Mouse (Mus musculus) macrophage (primary cell): Measurements from ENCODE around the gene Rhag. TPM values are rescaled to one million over a fixed set of nuclear protein-coding genes. Genes with fewer than 3 reads are reported as not detected.

Experiments
- H3K27ac ChIP-seq: fragments of 350-480 bp; formaldehyde crosslinking; 2 replicates; pipeline ENCODE4 v1.9.0; 2021
- H3K36me3 ChIP-seq: fragments of 350-480 bp; formaldehyde crosslinking; 2 replicates; pipeline ENCODE4 v1.9.0; 2021; ENCODE audit errors: inconsistent target
- H3K4me3 ChIP-seq: fragments of 350-480 bp; formaldehyde crosslinking; 2 replicates; pipeline ENCODE4 v1.9.0; 2021; ENCODE audit errors: inconsistent target
- H3K79me2 ChIP-seq: fragments of 350-480 bp; formaldehyde crosslinking; 2 replicates; pipeline ENCODE4 v1.9.0; 2021; ENCODE audit errors: inconsistent target
- WGBS: methylation state at CpG from one replicate; pipeline ENCODE4 v1.1.7; 2026; ENCODE audit warnings: inconsistent platforms; ENCODE audit not compliant: missing documents; 5-methylcytosine and 5-hydroxymethylcytosine counted together
- polyA plus RNA-seq: library from polyadenylated mRNA; stranded (reverse); fragments of 250-400 nt; gene quantifications from 3 replicates; pipeline ENCODE4 v1.2.4, GENCODE M21; 2018; ENCODE audit warnings: inconsistent platforms
- total RNA-seq, 78 experiments: library from RNA; depleted of rRNA; stranded (reverse); fragments of 250-400 nt; gene quantifications; 1 replicate in 9 of 78; 2 replicates in 24 of 78; 3 replicates in 43 of 78; 4 replicates in 2 of 78; pipeline ENCODE4 v1.2.4; 2018; ENCODE audit warnings: inconsistent platforms in 56 of 78

Rhag gene
- not detected for total RNA-seq (2018; cell fraction: chromatin; rRNA removed)
- not detected for total RNA-seq (2018; cell fraction: cytosol; rRNA removed)
- total RNA-seq (2018; cell fraction: nucleus; rRNA removed): not detected
- not detected in 3 replicates for polyA plus RNA-seq

DNA sequence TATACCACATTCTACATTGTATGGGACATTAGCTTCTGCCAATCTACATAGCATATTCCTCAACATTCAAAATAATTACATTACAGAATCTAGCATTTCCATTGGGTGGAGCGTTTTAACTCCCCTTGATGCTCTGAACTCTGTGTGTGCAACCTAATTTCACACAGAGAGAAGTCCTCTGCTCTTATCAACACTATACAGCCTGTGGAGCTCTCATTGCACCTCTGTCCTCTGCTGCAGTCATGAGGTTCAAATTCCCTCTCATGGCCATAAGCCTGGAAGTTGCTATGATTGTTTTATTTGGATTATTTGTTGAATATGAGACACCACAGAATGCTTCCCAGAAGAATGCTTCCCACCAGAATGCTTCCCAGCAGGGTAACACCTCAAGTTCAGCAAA is at the start of gene Rhag:
Gene Rhag (plus strand): TSS at position 193 of the 400 bp plus-strand sequence.
- Histone ChIP-seq H3K4me3 (no peak within 1 kb of the TSS), H3K36me3 (no peaks in the 10 kb centered on the region), H3K79me2 (no peaks in the 10 kb centered on the region), H3K27ac (no peak within 1 kb of the TSS)
- WGBS: 88% methylated on average over 1 of the region's 1 CpGs

- H3K79me2 ChIP-seq: no peaks in the 10 kb centered on the region
- H3K36me3 ChIP-seq: no peaks in the 10 kb centered on the region
- H3K4me3 ChIP-seq: no peak overlapping the region
- no peak overlapping the region for H3K27ac ChIP-seq
- WGBS: 51% methylated on average over 4 of the region's 4 CpGs
Observed at GRCm38 (mm10) chr17:40763662-40764061, 47.3 kb upstream of the Rhag start.

DNA sequence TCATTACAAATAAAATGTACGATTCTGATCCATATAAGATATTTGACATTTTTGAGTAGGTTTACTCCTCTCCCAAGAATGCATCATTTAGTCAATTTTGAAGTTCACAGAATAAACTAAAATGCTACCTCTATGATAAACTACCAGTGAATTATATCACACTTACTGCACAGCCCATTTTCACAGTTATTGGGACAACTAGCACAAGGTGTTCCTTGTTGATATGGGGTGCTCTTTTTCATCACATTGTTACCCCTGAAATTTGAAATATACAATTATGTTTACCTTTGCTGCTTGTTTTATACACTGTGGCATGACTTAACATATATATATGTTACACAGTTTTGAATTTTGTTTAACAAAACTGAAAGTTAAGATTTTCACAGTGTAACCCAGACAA is 43.8 kb upstream of the Rhag start:
- Histone ChIP-seq H3K4me3 (no peak overlapping the region), H3K27ac (no peak overlapping the region), H3K79me2 (no peaks in the 10 kb centered on the region), H3K36me3 (no peaks in the 10 kb centered on the region)
- 92% methylated on average over 1 of the region's 1 CpGs for WGBS

DNA sequence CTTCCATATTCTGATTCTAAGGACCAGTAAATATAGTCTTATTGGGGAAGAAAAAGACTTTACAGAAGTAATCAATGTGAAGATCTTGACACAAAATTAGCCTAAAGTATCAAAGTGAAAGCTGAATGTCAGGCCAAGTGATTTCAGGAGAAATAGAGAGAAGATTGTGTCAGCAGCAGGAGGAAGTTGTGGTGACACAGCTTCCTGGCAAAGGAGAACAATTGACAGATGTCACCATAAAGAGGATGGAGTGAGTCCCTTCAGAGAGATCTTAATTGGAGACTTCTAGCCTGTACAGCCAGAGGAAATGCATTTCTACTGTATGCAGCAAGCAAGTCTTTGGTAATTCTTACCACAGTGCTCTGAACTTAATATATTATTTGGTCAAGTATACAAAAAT is 21.0 kb upstream of the Rhag start:
- H3K79me2 ChIP-seq: no peaks in the 10 kb centered on the region
- no peak overlapping the region for H3K4me3 ChIP-seq
- no peak overlapping the region for H3K27ac ChIP-seq
- H3K36me3 ChIP-seq: no peaks in the 10 kb centered on the region

- Histone ChIP-seq H3K36me3 (no peaks in the 10 kb centered on the region), H3K4me3 (no peak overlapping the region), H3K79me2 (no peaks in the 10 kb centered on the region), H3K27ac (no peak overlapping the region)
- 46% methylated on average over 19 of the region's 20 CpGs for WGBS
Observed at GRCm38 (mm10) chr17:40793921-40794854, 16.7 kb upstream of the Rhag start.

- 93% methylated on average over 3 of the region's 3 CpGs for WGBS
- no peaks in the 10 kb centered on the region for H3K79me2 ChIP-seq
- H3K4me3 ChIP-seq: no peak overlapping the region
Observed at GRCm38 (mm10) chr17:40802707-40803340, 8.1 kb upstream of the Rhag start.

GRCm38 (mm10) chr17:40806550-40806949 is 4.4 kb upstream of the Rhag start:
- WGBS: 4% methylated on average over 3 of the region's 3 CpGs
- Histone ChIP-seq H3K4me3 (no peak overlapping the region), H3K36me3 (no peaks in the 10 kb centered on the region), H3K27ac (no peak overlapping the region), H3K79me2 (no peaks in the 10 kb centered on the region)

More at GRCm38 (mm10) chr17:40802707-40803340, 8.1 kb upstream of the Rhag start:
- Histone ChIP-seq H3K36me3 (no peaks in the 10 kb centered on the region), H3K27ac (no peak overlapping the region)

DNA sequence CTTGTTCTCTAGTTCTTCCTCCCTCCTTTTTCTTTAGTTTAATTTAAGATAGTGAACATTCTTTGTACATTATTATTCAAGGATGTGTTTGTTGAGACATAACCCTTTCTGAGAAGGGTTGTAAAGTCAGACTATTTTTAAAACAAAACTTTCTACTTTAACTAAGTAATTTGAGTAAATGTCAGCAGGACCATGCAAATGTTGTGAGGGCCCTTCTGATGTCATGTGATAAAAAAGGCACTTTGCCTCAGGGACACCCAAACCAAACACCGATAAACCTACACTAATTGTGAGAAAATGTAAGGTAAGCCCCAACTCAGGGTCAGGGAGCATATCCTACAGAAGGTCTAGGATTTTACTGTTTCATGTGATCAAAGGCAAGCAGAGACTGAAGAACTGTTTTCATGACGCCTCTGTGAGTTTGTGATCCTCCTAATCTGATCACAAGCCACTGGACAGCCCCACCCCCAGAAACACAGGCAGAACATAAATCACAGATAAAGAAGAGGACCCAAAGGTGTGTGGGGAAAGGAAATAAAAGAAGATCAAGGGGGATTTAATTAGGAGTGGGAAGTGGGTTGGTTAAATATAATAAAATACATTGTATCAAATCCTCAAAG is 3.9 kb upstream of the Rhag start, which contains the start of gene Crisp2:
Gene Crisp2 (minus strand): TSS at position 51 of the 620 bp plus-strand sequence.
- Histone ChIP-seq H3K27ac (no peak within 1 kb of the TSS), H3K79me2 (no peaks in the 10 kb centered on the region)

DNA sequence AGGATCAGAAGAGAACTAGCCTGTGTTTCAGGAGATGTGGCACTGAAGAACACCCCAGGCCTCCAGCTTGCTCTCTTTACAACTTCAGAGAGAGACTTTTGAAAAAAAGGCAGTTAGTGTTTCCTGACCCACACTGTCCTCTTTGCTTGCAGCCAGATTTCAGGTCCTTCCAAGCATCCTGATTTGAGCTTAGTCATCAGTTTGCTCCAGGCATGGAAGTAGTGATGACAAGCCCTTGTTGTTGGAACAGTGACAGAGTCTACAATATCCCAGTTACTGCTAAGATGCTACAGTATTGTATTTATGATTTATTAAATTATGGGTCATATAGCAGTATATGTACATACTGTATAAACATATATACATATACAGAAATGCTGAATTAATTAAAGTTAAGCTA is 2.9 kb upstream of the Rhag start:
- Histone ChIP-seq H3K79me2 (no peaks in the 10 kb centered on the region), H3K36me3 (no peaks in the 10 kb centered on the region), H3K27ac (no peak overlapping the region), H3K4me3 (no peak overlapping the region)

More for the DNA sequence above, 3.9 kb upstream of the Rhag start, which contains the start of gene Crisp2:
- 51% methylated on average over 2 of the region's 2 CpGs for WGBS
- Histone ChIP-seq H3K36me3 (no peaks in the 10 kb centered on the region), H3K4me3 (no peak within 1 kb of the TSS)

DNA sequence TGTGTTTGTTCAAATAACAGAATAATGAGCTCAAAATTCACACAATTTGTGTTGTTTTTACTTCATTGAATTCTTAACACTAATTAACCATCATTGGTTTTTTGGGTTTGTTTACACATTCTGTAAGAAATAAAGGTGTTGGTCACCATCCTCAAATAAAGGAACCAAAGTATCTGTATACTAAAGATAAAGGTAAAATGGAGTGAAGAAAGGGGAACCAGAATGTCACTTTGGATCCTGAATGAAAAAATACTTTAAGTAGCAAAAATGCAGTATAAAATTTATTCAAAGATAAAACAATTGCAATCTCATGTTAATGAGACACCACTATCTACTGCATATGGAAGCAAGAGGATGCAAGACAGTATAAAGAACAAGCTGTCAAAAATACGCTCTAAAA is 634 bp downstream of the Rhag start:
- no peaks in the 10 kb centered on the region for H3K36me3 ChIP-seq
- no peak overlapping the region for H3K4me3 ChIP-seq
- WGBS: no CpG with 5 or more reads among the region's 1 CpGs
- H3K27ac ChIP-seq: no peak overlapping the region
- H3K79me2 ChIP-seq: no peaks in the 10 kb centered on the region

GRCm38 (mm10) chr17:40812259-40812658 is 1.3 kb downstream of the Rhag start:
- H3K4me3 ChIP-seq: no peak overlapping the region
- WGBS: 76% methylated on average over 2 of the region's 2 CpGs

DNA sequence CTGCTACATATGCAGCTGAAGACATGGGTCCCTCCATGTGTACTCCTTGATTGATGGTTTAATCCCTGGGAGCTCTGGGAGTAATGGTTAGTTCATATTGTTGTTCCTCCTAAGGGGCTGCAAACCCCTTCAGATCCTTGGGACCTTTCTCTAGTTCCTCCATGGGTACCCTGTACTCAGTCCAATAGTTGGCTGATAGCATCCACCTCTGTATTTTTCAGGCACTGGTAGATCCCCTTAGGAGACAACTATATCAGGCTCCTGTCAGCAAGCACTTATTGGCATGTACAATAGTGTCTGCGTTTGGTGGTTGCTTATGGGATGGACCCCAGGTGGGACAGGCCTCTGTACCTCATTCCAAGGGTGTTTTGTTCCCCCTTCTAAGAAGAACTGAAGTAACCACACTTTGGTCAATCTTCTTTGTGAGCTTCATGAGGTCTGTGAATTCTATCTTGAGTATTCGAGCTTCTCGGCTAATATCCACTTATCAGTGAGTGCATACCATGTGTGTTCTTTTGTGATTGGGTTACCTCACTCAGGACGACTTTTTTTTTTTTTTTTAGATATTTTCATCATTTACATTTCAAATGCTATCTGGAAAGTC is 6.5 kb downstream of the Rhag start:
- no peaks in the 10 kb centered on the region for H3K79me2 ChIP-seq
- H3K4me3 ChIP-seq: no peak overlapping the region
- no peak overlapping the region for H3K27ac ChIP-seq
- no peaks in the 10 kb centered on the region for H3K36me3 ChIP-seq
- WGBS: 90% methylated on average over 4 of the region's 4 CpGs

More at GRCm38 (mm10) chr17:40812259-40812658, 1.3 kb downstream of the Rhag start:
- no peak overlapping the region for H3K27ac ChIP-seq
- H3K79me2 ChIP-seq: no peaks in the 10 kb centered on the region
- no peaks in the 10 kb centered on the region for H3K36me3 ChIP-seq

DNA sequence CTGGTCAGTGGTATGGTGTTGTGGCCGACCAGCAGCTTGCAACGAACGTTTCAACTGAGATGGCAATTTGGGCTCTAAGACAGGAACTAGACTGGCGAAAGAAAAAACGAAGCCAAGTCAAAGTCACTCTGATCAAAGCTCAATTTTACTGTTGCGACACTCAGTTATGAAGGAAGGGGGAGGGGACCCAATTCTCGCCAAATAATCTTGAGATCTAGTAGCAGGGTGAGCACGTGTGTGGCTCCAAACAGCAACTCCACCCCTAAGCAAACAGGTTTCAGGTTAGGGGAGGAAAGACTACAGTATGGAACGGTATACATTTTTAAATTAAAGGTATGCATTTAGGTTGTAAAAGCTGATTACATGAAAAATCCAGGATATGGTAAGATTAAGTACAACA is 10.6 kb downstream of the Rhag start:
- WGBS: 13% methylated on average over 9 of the region's 9 CpGs
- Histone ChIP-seq H3K27ac (no peak overlapping the region), H3K79me2 (no peaks in the 10 kb centered on the region), H3K36me3 (no peaks in the 10 kb centered on the region), H3K4me3 (no peak overlapping the region)

- Histone ChIP-seq H3K36me3 (no peaks in the 10 kb centered on the region), H3K27ac (no peak overlapping the region)
- WGBS: 17% methylated on average over 4 of the region's 4 CpGs
Observed at GRCm38 (mm10) chr17:40823817-40824216, 12.9 kb downstream of the Rhag start.

More at GRCm38 (mm10) chr17:40823817-40824216, 12.9 kb downstream of the Rhag start:
- Histone ChIP-seq H3K79me2 (no peaks in the 10 kb centered on the region), H3K4me3 (no peak overlapping the region)
